Mouse (Mus musculus): ENCODE results near the gene Fmnl2. TPM values are rescaled to one million over a fixed set of nuclear protein-coding genes. Genes with fewer than 3 reads are reported as not detected.

Fmnl2 gene
- polyA plus RNA-seq, 1 experiment from 2014 or later: 8.6 TPM

DNA sequence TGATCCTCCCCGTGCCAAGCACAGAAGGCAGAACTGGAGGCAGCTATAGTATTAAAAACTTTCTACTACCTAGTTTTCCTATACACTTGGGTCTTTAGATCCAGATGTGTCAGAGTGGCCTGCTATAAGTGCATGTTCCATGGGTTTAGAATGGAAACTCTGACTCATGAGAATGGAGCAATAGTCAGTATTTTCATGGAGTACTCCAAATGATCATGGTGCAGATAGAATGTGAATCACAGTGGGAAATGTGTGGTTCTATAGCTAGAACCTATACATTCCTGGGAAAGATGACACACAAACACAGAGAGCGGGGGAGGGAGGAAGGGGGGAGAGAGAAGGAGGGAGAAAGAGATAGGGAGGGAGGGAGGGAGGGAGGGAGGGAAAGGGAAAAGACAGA, 13.8 kb upstream of the Fmnl2 start:
- Histone ChIP-seq H3K27me3 (no peaks in the 10 kb centered on the region), H3K4me1 (replicated peaks) (no peaks in the 10 kb centered on the region), H3K4me3 (no peak overlapping the region), H3K36me3 (no peaks in the 10 kb centered on the region), H3K9me3 (no peaks in the 10 kb centered on the region), H3K9ac (no peak overlapping the region), H3K4me2 (no peak overlapping the region), H3K27ac (replicated peaks) (no peak overlapping the region)
- WGBS: 79% methylated on average over 2 of the region's 2 CpGs
- ATAC-seq (ENCODE audit: low FRiP score, low read depth): no peak

DNA sequence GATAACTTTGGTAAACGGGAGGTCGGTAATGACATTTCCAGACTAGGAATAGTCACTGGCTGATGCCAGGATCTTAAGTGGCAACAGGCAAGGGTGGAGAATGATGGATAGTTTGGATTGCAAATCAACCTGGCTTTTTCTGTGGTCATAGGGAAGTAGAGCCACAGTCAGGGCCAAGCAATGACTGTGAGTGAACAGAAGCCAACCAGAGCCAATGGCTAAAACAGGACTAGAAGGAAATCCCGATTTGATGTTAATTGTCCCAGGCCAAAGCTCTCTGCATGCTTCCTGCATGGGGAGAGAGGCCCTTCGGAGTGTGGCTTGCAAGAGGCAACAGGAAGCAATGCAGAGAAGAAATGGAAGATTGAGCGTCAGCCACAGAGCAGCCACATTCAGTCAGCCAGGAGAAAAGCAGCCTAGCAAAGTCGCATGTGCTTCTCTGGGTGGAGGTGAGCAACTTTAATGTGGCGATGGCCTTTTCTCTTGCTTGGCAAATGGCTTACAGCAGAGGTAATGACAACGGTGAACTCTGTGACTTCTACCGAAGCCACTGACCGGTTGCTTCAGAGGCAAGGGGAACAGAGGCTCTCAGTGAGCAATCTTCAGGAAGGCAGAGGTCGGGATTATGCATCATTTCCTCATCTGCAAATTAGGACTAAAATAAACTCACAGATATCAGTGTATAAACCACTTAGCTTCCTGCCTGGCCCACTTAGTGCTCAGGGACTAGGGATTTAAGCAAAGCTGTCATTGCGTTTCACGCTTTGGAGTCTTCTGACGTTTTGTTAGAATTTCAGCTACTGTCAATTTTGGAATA, 12.5 kb upstream of the Fmnl2 start:
- Histone ChIP-seq H3K4me3 (no peak overlapping the region), H3K9me3 (no peaks in the 10 kb centered on the region), H3K27ac (replicated peaks) (no peak overlapping the region), H3K36me3 (no peaks in the 10 kb centered on the region), H3K9ac (no peak overlapping the region), H3K4me2 (no peak overlapping the region), H3K27me3 (no peaks in the 10 kb centered on the region), H3K4me1 (replicated peaks) (no peaks in the 10 kb centered on the region)
- WGBS: 80% methylated on average over 14 of the region's 14 CpGs
- ATAC-seq (ENCODE audit: low FRiP score, low read depth): no peak

DNA sequence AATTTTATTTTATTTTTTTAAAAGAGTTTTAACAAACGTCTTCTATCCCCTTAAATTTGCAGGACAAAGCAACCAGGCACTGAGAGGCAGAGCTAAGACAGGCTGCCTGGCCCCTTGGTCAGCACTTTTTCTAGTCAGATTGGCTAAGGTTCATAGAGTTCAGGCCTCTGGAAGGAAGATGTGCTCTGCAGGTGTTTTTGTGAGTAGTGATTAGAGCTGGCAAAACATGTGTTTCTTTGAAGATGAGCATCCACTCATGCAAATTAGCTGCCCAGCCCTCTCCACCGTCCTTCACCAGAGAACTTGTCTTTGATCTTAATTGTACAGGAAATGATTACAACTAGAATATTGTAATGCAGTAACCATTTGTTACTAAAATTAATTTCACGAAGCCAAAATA, 11.2 kb upstream of the Fmnl2 start:
- no peak for ATAC-seq (ENCODE audit: low FRiP score, low read depth)
- WGBS: 55% methylated on average over 3 of the region's 3 CpGs
- no peak overlapping the region for H3K4me3 ChIP-seq

DNA sequence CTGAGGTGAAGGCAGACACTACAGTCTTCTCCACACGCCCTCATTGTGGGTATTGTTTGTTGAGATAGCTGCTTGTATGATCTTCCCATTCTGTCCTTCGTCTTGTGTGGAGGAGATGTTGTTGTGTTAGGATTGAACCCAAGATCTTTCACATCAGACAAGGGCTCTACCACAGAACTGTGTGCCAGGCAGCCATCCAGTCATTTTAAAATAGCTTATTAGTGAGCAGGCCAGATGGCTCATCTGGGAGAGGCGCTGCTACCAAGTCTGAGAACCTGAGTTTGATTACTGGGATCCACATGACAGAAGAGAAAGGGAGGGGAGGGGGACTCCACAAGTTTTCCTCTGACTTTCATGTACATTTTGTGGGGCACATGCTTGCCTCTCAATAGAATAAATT, 8.6 kb upstream of the Fmnl2 start:
- no peaks in the 10 kb centered on the region for H3K27me3 ChIP-seq
- no peaks in the 10 kb centered on the region for H3K36me3 ChIP-seq
- WGBS: 78% methylated on average over 3 of the region's 3 CpGs
- H3K4me2 ChIP-seq: no peak overlapping the region
- H3K4me3 ChIP-seq: no peak overlapping the region
- H3K9me3 ChIP-seq: no peaks in the 10 kb centered on the region
- H3K9ac ChIP-seq: no peak overlapping the region
- no peak overlapping the region for H3K27ac ChIP-seq (replicated peaks)
- H3K4me1 ChIP-seq (replicated peaks): no peaks in the 10 kb centered on the region
- ATAC-seq (ENCODE audit: low FRiP score, low read depth): no peak

More for the DNA sequence above, 11.2 kb upstream of the Fmnl2 start:
- H3K36me3 ChIP-seq: no peaks in the 10 kb centered on the region
- H3K4me2 ChIP-seq: no peak overlapping the region
- H3K4me1 ChIP-seq (replicated peaks): no peaks in the 10 kb centered on the region
- H3K27me3 ChIP-seq: no peaks in the 10 kb centered on the region
- no peaks in the 10 kb centered on the region for H3K9me3 ChIP-seq
- no peak overlapping the region for H3K9ac ChIP-seq
- H3K27ac ChIP-seq (replicated peaks): no peak overlapping the region

DNA sequence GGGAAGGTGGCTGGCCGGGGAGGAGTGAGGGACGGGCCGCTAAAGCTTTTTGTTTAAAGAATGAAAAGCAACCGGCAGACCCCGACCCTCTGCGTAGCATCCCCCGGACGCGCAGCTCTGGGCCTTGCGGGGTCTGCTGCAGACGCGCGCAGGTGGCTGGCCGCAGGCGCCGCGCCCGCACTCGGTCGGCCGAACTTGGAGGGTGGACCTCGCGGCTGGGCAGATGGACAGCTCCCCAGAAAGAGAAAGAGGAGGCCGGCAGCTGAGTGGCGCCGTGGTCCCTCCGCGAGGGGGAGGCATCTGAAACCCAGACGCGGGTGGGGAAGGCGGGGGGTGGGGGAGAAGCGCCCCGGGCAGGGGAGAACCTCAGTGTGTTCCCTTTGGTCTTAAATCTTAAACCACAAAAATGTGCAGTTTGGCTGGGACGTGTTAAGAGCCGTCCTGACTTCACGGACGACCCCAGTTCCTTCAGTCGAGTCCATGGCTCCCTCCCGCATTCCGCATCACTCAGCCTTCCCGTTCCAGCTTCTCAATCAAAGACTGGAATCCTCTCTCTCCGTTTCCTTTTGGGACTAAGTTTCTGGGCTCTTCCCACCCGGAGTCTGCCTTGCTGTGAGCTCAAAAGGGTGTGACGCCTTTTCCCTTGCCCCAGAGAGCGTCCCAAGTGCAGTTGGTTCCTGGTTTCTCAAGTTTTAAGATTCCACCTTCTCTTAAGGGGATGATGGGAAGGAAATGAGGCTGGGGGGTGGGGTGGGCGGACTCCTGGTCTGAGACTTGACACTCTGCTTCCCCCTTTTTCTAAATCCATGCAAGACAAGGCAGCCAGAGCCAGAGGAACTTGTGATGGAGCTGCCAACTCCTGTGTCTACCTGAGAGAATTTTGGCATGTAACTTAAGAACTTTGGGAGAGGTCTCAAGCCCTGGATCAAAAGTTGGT, 1.1 kb downstream of the Fmnl2 start:
- peak overlapping the region; percentile 85 for H3K9ac ChIP-seq
- peak overlapping the region; percentile 74 for H3K4me3 ChIP-seq
- H3K4me2 ChIP-seq: peak overlapping the region; percentile 87
- H3K27ac ChIP-seq (replicated peaks): peak overlapping the region; percentile 86
- no peaks in the 10 kb centered on the region for H3K27me3 ChIP-seq
- peaks cover 46% of the 10 kb centered on the region for H3K4me1 ChIP-seq (replicated peaks)
- ATAC-seq (ENCODE audit: low FRiP score, low read depth): peak; percentile 46
- H3K9me3 ChIP-seq: no peaks in the 10 kb centered on the region
- no peaks in the 10 kb centered on the region for H3K36me3 ChIP-seq
- under 1% methylated on average over 45 of the region's 46 CpGs for WGBS

DNA sequence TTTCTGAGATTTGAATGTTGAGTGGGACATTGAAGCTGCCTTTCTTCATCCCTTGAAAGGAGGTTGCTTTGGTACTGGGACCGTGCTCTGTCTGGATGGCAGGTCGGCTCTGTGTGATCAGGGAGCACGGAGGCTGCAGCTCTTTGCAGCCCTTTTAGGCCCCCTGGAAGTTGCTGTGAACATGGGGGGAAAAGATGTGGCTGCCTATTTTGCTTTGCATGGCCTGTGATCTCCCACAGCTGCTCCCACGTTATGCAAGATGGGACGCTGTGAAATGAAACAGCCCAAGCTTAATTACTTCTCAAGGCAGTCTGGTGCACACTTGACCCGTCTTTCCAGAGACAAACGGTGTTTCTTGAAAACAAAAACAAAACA, 1.8 kb downstream of the Fmnl2 start:
- H3K36me3 ChIP-seq: no peaks in the 10 kb centered on the region
- H3K4me2 ChIP-seq: peak overlapping the region; percentile 87
- H3K27ac ChIP-seq (replicated peaks): peak overlapping the region; percentile 86
- peak overlapping the region; percentile 74 for H3K4me3 ChIP-seq
- 1% methylated on average over 7 of the region's 7 CpGs for WGBS
- peaks cover 46% of the 10 kb centered on the region for H3K4me1 ChIP-seq (replicated peaks)
- peak overlapping the region; percentile 85 for H3K9ac ChIP-seq
- no peaks in the 10 kb centered on the region for H3K27me3 ChIP-seq
- no peaks in the 10 kb centered on the region for H3K9me3 ChIP-seq
- no peak for ATAC-seq (ENCODE audit: low FRiP score, low read depth)

DNA sequence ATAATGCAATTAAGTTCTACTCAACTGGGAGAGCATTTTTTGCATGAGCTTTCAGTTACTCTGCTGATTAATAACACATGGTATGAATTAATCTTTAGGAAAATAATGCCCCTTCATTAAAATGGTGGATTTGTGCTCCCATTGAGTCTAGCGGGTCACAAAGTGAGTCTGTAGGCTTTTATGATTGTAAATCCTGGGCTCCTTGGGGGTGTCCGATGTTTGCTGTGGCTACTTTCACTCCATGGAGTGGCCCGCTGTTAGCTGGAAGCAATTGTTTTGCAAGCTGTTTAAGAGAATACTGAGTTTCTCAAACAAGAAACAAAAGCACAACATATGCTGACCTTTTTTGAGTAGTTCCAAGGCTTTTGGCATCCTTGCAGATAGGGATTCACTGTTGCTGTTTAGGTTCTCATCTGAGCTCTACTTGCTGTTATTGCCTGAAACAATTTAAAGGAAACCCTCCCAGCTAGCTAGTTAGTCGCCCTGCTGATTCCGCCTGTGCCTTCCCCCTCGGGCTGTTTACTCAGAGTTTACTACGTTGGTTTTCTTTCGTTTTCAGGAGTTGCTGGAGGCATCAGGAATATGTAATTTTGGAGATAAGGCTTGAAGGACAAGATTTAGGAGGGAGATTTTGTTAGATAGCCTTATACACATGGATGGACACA, 2.6 kb downstream of the Fmnl2 start:
- Histone ChIP-seq H3K4me2 (peak overlapping the region; percentile 87), H3K4me1 (replicated peaks) (peaks cover 46% of the 10 kb centered on the region), H3K9ac (peak overlapping the region; percentile 1; the same call in 1 of the 2 replicates), H3K36me3 (no peaks in the 10 kb centered on the region), H3K27ac (replicated peaks) (no peak overlapping the region), H3K4me3 (peak overlapping the region; percentile 74), H3K9me3 (no peaks in the 10 kb centered on the region), H3K27me3 (no peaks in the 10 kb centered on the region)
- no peak for ATAC-seq (ENCODE audit: low FRiP score, low read depth)
- 13% methylated on average over 8 of the region's 8 CpGs for WGBS

DNA sequence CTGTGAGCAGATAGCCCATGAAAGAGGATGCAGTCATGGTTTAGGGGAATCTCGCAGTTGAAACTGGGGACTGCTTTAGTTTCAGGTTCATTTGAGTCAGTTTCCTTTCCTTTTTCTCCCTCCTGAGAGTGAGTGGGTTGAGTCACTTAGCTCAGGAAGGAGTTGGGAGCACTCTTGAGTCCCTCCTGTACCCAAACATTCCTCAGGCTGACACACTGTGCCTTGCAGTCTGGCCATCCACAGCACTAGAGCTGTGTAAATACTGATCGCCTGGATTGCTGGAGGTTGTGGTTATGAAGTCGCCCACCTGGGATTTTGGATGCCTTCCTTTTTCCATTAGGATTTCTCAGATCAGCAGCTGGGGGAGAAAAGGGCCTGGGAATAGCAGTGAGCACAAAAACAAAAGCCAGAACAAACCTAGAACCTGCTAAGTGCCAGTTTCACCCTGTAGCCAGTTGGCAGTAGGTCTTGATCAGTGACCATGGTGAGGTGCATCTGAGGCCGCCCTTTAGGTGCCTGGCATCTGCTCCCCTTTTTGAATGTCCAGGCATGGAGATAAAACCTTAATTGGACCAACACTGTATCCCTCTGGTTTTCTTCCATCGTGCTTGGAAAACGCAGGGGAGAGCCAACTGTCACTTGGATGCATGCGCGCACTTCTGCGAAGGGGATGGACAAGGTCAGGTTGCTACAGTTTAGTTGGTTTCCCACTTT, 4.5 kb downstream of the Fmnl2 start:
- H3K9me3 ChIP-seq: no peaks in the 10 kb centered on the region
- H3K4me2 ChIP-seq: no peak overlapping the region
- WGBS: 86% methylated on average over 9 of the region's 9 CpGs
- no peak overlapping the region for H3K27ac ChIP-seq (replicated peaks)
- peaks cover 45% of the 10 kb centered on the region for H3K4me1 ChIP-seq (replicated peaks)
- H3K27me3 ChIP-seq: no peaks in the 10 kb centered on the region
- H3K36me3 ChIP-seq: 0 out of 2 replicates have a peak, but pooled peaks cover 3% of the 10 kb centered on the region
- H3K9ac ChIP-seq: no peak overlapping the region
- no peak for ATAC-seq (ENCODE audit: low FRiP score, low read depth)
- no peak overlapping the region for H3K4me3 ChIP-seq

DNA sequence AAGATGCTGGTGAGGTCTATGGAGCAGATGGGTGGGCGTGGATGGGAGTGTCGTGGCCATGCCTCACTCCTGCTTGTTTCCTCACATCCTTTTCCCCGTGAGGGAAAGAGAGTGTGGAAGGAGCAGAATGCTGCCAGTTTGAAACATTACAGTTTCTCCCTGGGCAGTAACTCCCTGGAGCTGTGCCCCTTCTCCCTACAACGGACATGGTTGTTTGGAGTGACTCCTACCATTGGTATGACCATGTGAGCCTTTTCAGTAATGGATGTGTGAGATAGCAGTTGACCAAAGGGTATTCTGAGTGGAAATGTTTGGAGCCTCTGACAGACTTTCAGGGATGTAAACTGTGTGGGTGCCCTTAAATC, 5.1 kb downstream of the Fmnl2 start:
- no peak overlapping the region for H3K4me2 ChIP-seq
- H3K27me3 ChIP-seq: no peaks in the 10 kb centered on the region
- H3K9me3 ChIP-seq: no peaks in the 10 kb centered on the region
- 0 out of 2 replicates have a peak, but pooled peaks cover 3% of the 10 kb centered on the region for H3K36me3 ChIP-seq
- 65% methylated on average over 4 of the region's 4 CpGs for WGBS
- H3K4me1 ChIP-seq (replicated peaks): peaks cover 42% of the 10 kb centered on the region
- ATAC-seq (ENCODE audit: low FRiP score, low read depth): no peak
- no peak overlapping the region for H3K4me3 ChIP-seq
- H3K9ac ChIP-seq: no peak overlapping the region
- no peak overlapping the region for H3K27ac ChIP-seq (replicated peaks)

DNA sequence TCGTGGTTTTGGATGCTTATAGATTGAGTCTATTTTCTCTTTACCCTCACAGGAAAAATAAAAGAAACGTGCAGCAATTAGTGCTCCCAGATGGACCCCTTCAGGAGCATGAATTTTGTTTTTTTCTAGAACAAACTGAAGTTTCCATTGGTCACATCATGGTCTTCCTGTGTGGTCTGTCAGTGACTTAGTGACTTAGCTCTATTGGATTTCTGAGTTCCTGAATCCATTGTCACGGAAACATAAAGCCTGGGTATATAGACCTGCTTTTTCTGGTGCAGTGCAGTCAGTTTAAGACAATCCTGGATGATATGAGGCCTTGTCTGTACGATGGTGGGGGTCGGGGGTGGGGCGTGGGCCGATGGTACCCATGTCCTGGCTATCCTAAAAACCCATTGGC, 7.0 kb downstream of the Fmnl2 start:
- Histone ChIP-seq H3K4me3 (no peak overlapping the region), H3K9ac (no peak overlapping the region), H3K4me2 (no peak overlapping the region), H3K27ac (replicated peaks) (no peak overlapping the region), H3K36me3 (0 out of 2 replicates have a peak, but pooled peaks cover 3% of the 10 kb centered on the region), H3K4me1 (replicated peaks) (peaks cover 35% of the 10 kb centered on the region), H3K9me3 (no peaks in the 10 kb centered on the region), H3K27me3 (no peaks in the 10 kb centered on the region)
- no peak for ATAC-seq (ENCODE audit: low FRiP score, low read depth)
- WGBS: 90% methylated on average over 7 of the region's 7 CpGs

DNA sequence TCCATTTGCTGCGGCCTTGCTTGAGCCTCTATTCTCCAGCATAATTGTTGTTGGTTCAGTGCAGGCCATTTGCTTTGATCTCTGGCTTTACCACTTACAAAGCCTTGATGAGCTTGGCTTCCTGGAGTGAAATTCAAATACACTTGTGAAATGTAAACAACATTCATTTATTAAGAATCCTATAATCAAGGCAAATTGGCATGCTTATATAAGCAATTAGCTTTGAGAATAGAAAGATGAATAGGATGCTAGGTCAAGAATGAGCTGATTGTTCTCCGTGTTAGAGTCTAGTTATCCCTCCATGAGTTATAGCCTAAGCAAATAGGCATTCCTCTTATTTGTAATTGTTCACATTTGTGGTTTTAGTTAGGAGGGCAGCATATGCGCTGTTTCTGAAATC, 8.5 kb downstream of the Fmnl2 start:
- Histone ChIP-seq H3K9ac (no peak overlapping the region), H3K4me3 (no peak overlapping the region), H3K4me1 (replicated peaks) (peaks cover 20% of the 10 kb centered on the region), H3K9me3 (no peaks in the 10 kb centered on the region), H3K4me2 (no peak overlapping the region), H3K27me3 (no peaks in the 10 kb centered on the region), H3K36me3 (0 out of 2 replicates have a peak, but pooled peaks cover 3% of the 10 kb centered on the region), H3K27ac (replicated peaks) (no peak overlapping the region)
- ATAC-seq (ENCODE audit: low FRiP score, low read depth): no peak
- WGBS: 69% methylated on average over 3 of the region's 3 CpGs

Data from hindbrain, embryonic 15.5 days (tissue).